Mouse (Mus musculus) granulocyte monocyte progenitor cell, adult 5-6 weeks (primary cell): ENCODE data around the gene Ift20. TPM values are rescaled to one million over a fixed set of nuclear protein-coding genes. Genes with fewer than 3 reads are reported as not detected.

Experiments
- ATAC-seq: replicated peaks from 2 replicates; pipeline ENCODE4 v1.8.0; 2016; ENCODE audit warnings: mild to moderate bottlenecking, moderate TSS enrichment, inconsistent platforms; ENCODE audit not compliant: poor library complexity, severe bottlenecking
- total RNA-seq, 2 experiments: library from RNA; stranded (forward) in 1 of 2; stranded (reverse) in 1 of 2; fragments of 200-712, 200-1000 nt in 1 of 2; fragments of >200 nt in 1 of 2; fragmentation: Nextera tagmentation in 1 of 2; gene quantifications; 2 replicates each; pipeline ENCODE4 v1.2.3; 2014 to 2017

Ift20 gene
- total RNA-seq (2014; fragmentation: Nextera tagmentation) (81.0 and 106 TPM in 2 replicates), total RNA-seq (2017) (138 and 194 TPM in 2 replicates)

DNA sequence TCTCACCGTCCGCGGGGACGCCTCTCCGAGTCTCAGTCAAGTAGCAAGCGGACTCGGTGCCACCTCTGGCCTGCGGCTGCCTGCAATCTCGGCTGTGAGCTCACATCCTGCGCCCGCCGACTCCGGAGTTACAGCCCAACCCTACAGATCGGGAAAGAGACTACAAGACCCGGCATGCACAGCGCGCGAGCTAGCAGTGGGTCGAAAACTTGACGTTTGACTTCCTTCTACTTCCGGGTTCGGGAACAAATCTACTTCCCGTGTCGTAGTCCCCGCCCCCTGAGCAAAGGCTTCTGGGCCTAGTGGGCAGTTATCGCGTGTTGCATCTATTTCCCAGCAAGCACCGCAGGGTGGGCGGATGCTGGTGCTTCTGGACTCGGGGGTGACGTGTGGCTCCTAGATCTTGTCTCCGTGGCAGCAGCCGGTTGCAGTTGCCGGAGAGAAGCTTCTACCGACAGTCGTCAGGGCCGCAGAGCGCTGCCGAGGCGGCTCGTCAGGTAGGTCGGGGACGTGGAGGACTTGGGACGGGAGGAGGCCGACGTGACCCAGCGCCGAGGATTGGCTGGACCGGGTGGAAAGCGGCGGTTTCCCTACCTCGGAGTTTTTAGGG is at the start of gene Ift20, which contains the start of gene Tnfaip1:
Gene Ift20 (plus strand): TSS at position 282 of the 610 bp plus-strand sequence.
Gene Tnfaip1 (minus strand): TSS at position 253 of the 610 bp plus-strand sequence.
- ATAC-seq, result peak; percentile 93

GRCm38 (mm10) chr11:78488168-78488567 is 48.0 kb upstream of the Ift20 start:
- peak; percentile 72 for ATAC-seq

GRCm38 (mm10) chr11:78490781-78491241 is 45.4 kb upstream of the Ift20 start:
- ATAC-seq, result peak; percentile 72

- 0 out of 2 replicates have a peak, but pooled peaks have one; percentile 17 for ATAC-seq
These were observed 40.3 kb upstream of the Ift20 start for GRCm38 (mm10) chr11:78495904-78496303.

GRCm38 (mm10) chr11:78497071-78497541 is 39.1 kb upstream of the Ift20 start:
- 0 out of 2 replicates have a peak, but pooled peaks have one; percentile 6 for ATAC-seq

GRCm38 (mm10) chr11:78497544-78498522 is 38.3 kb upstream of the Ift20 start, which contains the start of gene Sarm1:
TSS of gene Sarm1 (minus strand) at chr11:78497754.
- ATAC-seq, result peak; percentile 99

DNA sequence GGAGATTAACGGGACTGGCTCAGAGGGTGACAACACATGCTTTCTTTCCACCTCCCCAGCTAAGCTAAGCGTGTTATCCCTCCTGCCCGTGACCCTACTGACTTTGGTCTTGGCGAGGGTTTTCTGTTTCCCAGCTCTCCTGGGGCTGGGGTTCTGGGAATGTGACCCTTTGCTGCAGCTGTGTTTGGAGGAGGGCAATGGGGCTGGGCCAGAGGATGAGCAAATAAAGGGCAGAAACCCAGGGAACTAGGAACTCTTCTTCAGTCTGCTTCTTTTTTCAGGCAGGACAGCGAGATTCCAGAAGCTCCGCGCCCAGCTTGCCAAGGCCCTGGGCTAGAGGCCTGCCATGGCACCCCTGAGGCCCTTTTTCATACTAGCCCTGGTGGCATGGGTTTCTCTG is 37.2 kb upstream of the Ift20 start, which contains the start of gene Vtn:
Gene Vtn (plus strand): TSS at position 88 of the 400 bp plus-strand sequence.
- no peak for ATAC-seq

GRCm38 (mm10) chr11:78499543-78499942 is 36.6 kb upstream of the Ift20 start:
- no peak for ATAC-seq

- no peak for ATAC-seq
These were observed 35.4 kb upstream of the Ift20 start for GRCm38 (mm10) chr11:78500623-78501202.

GRCm38 (mm10) chr11:78501529-78501928 is 34.6 kb upstream of the Ift20 start:
- ATAC-seq, result no peak

DNA sequence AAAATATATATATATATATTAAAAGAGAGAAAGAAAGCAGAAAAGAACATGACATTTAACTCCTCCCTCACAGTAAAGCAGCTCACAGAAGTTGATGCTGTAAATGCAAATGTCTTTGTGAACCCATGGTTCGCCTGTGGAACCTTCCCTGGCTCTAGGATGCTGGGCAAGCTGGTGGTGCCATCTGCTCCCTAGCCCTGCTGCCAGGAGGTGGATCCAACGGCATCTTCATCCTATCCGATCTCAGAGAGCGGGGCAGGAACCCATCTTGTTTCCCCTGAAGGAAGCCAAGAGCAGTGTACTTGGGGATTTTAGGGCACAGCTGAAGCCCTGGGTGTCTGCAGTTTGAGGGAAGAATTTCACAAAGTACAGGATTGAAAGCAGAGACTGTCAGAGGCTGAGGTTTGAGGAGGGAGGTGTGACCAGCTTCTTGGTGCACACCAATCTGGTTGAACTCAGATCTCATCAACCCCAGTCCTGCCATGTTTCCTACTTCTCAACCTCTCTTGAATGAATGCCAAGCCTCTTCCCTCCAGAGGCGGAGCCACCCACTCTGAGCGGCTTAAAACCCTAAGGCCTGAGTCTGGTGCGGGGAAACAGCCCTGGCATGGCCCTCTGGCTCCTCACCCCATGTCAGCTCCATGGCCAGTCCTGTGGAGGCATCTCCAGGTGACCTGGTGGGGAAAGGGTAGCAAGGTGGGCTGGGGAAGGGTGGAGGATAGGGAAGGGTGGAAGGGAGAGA is 33.1 kb upstream of the Ift20 start, which contains the start of gene Sebox:
Gene Sebox (plus strand): TSS at position 539 of the 742 bp plus-strand sequence.
- ATAC-seq, result no peak

GRCm38 (mm10) chr11:78505430-78505829 is 30.7 kb upstream of the Ift20 start:
- no peak for ATAC-seq

DNA sequence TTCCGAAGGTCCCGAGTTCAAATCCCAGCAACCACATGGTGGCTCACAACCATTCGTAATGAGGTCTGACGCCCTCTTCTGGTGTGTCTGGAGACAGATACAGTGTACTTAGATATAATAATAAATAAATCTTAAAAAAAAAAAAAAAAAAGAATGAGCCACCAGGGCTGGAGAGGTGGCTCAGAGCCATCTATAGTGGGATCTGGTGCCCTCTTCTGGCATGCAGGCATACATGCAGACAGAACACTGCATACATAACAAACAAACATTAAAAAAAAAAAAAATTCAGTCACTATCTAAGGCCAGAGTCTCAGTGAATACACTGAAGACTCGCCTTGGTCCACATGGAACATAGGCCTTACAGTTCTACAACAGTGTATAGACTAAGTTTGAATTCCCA is 27.0 kb upstream of the Ift20 start:
- no peak for ATAC-seq

- ATAC-seq, result peak; percentile 97
These were observed 23.9 kb upstream of the Ift20 start, which contains the start of the genes Tmem199 and Poldip2 for GRCm38 (mm10) chr11:78512025-78512957. TSS of gene Tmem199 (minus strand) at chr11:78512172. TSS of gene Poldip2 (plus strand) at chr11:78512193.

DNA sequence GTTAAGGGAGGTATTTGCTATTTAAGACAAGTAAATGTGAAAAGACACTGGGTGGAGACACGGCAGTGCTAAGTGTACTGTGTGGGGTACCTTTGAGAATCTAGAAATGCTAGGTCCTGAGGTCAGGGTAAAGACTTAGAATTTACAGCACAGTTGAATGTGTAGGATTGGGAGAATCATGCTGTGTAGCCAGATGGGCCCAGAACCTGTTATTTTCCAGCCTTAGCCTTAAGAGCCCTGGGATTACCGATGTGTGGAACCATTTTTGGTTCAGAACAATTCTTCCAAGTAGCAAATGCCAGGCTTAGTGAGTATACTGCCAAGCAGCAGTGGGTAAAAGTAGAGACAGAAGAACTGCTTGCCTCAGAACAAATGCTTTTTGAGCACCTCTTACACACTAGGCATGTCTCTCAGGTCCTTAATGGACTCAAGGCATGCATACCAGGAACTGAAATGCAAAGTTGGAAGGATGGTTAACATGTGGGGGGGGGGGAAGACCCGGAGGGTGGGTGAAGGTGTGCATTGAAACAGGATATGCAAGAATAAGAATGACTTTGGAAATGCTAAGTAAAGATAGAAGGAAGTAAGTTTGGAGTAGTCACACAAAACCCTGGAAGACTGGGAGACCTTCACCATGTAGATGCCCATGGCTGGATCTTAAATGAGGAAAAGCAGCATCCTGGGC is 22.9 kb upstream of the Ift20 start:
- ATAC-seq, result no peak

- no peak for ATAC-seq
These were observed 20.4 kb upstream of the Ift20 start for GRCm38 (mm10) chr11:78515549-78516325.

- ATAC-seq, result no peak
These were observed 17.2 kb upstream of the Ift20 start for GRCm38 (mm10) chr11:78518931-78519330.
